Mouse (Mus musculus) frontal cortex, postnatal 10 days (tissue): ENCODE data around the gene Slc45a1.

ENCODE experiments used
- DNase-seq, 2 experiments: peaks; one replicate each; pipeline ENCODE4 v3.0.0; 2022; ENCODE audit warnings: low spot score in 2 of 2, mixed read lengths in 1 of 2

Slc45a1 gene

GRCm38 (mm10) chr4:150651390-150652277 lies at the start of gene Slc45a1:
TSS of gene Slc45a1 (minus strand) at chr4:150652174.
- DNase-seq: peak in 1 of 2 experiments; percentile 44

- no peak for DNase-seq
Observed at GRCm38 (mm10) chr4:150700849-150701248, 48.9 kb upstream of the Slc45a1 start.

GRCm38 (mm10) chr4:150694434-150695108 lies 42.6 kb upstream of the Slc45a1 start:
- no peak for DNase-seq

- DNase-seq: no peak
Observed at GRCm38 (mm10) chr4:150692861-150693403, 41.0 kb upstream of the Slc45a1 start.

GRCm38 (mm10) chr4:150690759-150691158 lies 38.8 kb upstream of the Slc45a1 start:
- no peak for DNase-seq

GRCm38 (mm10) chr4:150689553-150689952 lies 37.6 kb upstream of the Slc45a1 start:
- no peak for DNase-seq

- DNase-seq: no peak
Observed at GRCm38 (mm10) chr4:150687126-150687753, 35.3 kb upstream of the Slc45a1 start.

- no peak for DNase-seq
Observed at GRCm38 (mm10) chr4:150686538-150686937, 34.6 kb upstream of the Slc45a1 start.

- DNase-seq: no peak
Observed at GRCm38 (mm10) chr4:150685778-150686493, 34.0 kb upstream of the Slc45a1 start.

- no peak for DNase-seq
Observed at GRCm38 (mm10) chr4:150685043-150685777, 33.2 kb upstream of the Slc45a1 start.

- DNase-seq: no peak
Observed at GRCm38 (mm10) chr4:150680373-150680772, 28.4 kb upstream of the Slc45a1 start.

GRCm38 (mm10) chr4:150678789-150679188 lies 26.8 kb upstream of the Slc45a1 start:
- DNase-seq: no peak

GRCm38 (mm10) chr4:150677846-150678224 lies 25.9 kb upstream of the Slc45a1 start:
- DNase-seq: no peak

- DNase-seq: no peak
Observed at GRCm38 (mm10) chr4:150677126-150677845, 25.3 kb upstream of the Slc45a1 start.

GRCm38 (mm10) chr4:150676029-150676428 lies 24.1 kb upstream of the Slc45a1 start:
- DNase-seq: no peak

GRCm38 (mm10) chr4:150675274-150675673 lies 23.3 kb upstream of the Slc45a1 start:
- no peak for DNase-seq

- DNase-seq: no peak
Observed at GRCm38 (mm10) chr4:150665806-150666205, 13.8 kb upstream of the Slc45a1 start.

- DNase-seq: no peak
Observed at GRCm38 (mm10) chr4:150664726-150665125, 12.8 kb upstream of the Slc45a1 start.

GRCm38 (mm10) chr4:150663192-150663591 lies 11.2 kb upstream of the Slc45a1 start:
- DNase-seq: no peak

GRCm38 (mm10) chr4:150661886-150662285 lies 9.9 kb upstream of the Slc45a1 start:
- no peak for DNase-seq
